Mouse (Mus musculus) embryonic facial prominence, embryonic 11.5 days (tissue): Measurements from ENCODE around the gene Rer1. TPM values are rescaled to one million over a fixed set of nuclear protein-coding genes. Genes with fewer than 3 reads are reported as not detected.

Experiments used
- ATAC-seq: fragments of 200-750 bp; cut with Nextera tagmentation; replicated peaks from 2 replicates; pipeline ENCODE4 v1.8.0; 2017; ENCODE audit warnings: low read depth; ENCODE audit not compliant: insufficient number of reproducible peaks, low FRiP score, low TSS enrichment
- DNase-seq: peaks from one replicate; pipeline ENCODE4 v3.0.0-alpha.2; 2015; ENCODE audit warnings: low spot score
- H3K27ac ChIP-seq: fragments of 300-500 bp; sonication (generic); replicated peaks from 2 replicates; pipeline ENCODE4 v1.5.1; 2014; ENCODE audit warnings: mild to moderate bottlenecking, low read depth, low read length, control low read depth
- H3K27me3 ChIP-seq: fragments of 300-500 bp; sonication (generic); 2 replicates; pipeline ENCODE4 v1.6.1; 2014; ENCODE audit warnings: mild to moderate bottlenecking, low read length, moderate library complexity, mixed read lengths; ENCODE audit not compliant: control insufficient read depth, insufficient read depth
- H3K36me3 ChIP-seq: fragments of 300-500 bp; sonication (generic); replicated peaks from 2 replicates; pipeline ENCODE4 v1.6.1; 2014; ENCODE audit warnings: low read depth, mild to moderate bottlenecking, low read length, moderate library complexity, mixed read lengths; ENCODE audit not compliant: control insufficient read depth, insufficient read depth
- H3K4me1 ChIP-seq: fragments of 300-500 bp; sonication (generic); 2 replicates; pipeline ENCODE4 v1.6.1; 2014; ENCODE audit warnings: low read length, mixed read lengths; ENCODE audit not compliant: control insufficient read depth, insufficient read depth
- H3K4me2 ChIP-seq: fragments of 300-500 bp; sonication (generic); 2 replicates; pipeline ENCODE4 v1.6.1; 2014; ENCODE audit warnings: low read depth, mild to moderate bottlenecking, control low read depth, low read length, moderate library complexity
- H3K4me3 ChIP-seq: fragments of 300-500 bp; sonication (generic); 2 replicates; pipeline ENCODE4 v1.5.1; 2014; ENCODE audit warnings: low read depth, low read length, control low read depth
- H3K9ac ChIP-seq: fragments of 300-500 bp; sonication (generic); replicated peaks from 2 replicates; pipeline ENCODE4 v1.6.1; 2014; ENCODE audit warnings: mild to moderate bottlenecking, control low read depth, low read length
- H3K9me3 ChIP-seq: fragments of 300-500 bp; sonication (generic); replicated peaks from 2 replicates; pipeline ENCODE4 v1.6.1; 2016; ENCODE audit warnings: mild to moderate bottlenecking, low read length, inconsistent platforms, mixed read lengths; ENCODE audit not compliant: control insufficient read depth
- WGBS: fragments of 180-500 bp; shearing (Covaris S2); extraction: QIAGEN DNeasy Blood & Tissue Kit; methylation state at CpG from one replicate; pipeline ENCODE4 v1.1.7; 2014; 5-methylcytosine and 5-hydroxymethylcytosine counted together
- polyA plus RNA-seq: library from polyadenylated mRNA; unstranded; fragments of >200 nt; fragmentation: Nextera tagmentation; extraction: Ambion mirVana; gene quantifications from 2 replicates; pipeline ENCODE4 v1.2.1, GENCODE M21; 2014

The Rer1 gene
- polyA plus RNA-seq: 164 and 173 TPM in 2 replicates

GRCm38 (mm10) chr4:155086108-155087024, at the start of gene Rer1, which contains the start of gene Morn1:
TSS of gene Rer1 (minus strand) at chr4:155086382.
TSS of gene Morn1 (plus strand) at chr4:155086577.
- no peaks in the 10 kb centered on the region for H3K36me3 ChIP-seq
- no peaks in the 10 kb centered on the region for H3K9me3 ChIP-seq
- peak; percentile 96 for ATAC-seq
- peak within 1 kb of the TSS; percentile 86 for H3K27ac ChIP-seq
- peak within 1 kb of the TSS; percentile 87 for H3K4me3 ChIP-seq
- peak within 1 kb of the TSS; percentile 83 for H3K4me2 ChIP-seq
- H3K27me3 ChIP-seq: no peaks in the 10 kb centered on the region
- 0 out of 2 replicates have a peak, but pooled peaks cover 2% of the 10 kb centered on the region for H3K4me1 ChIP-seq
- under 1% methylated on average over 85 of the region's 85 CpGs for WGBS
- peak within 1 kb of the TSS; percentile 87 for H3K9ac ChIP-seq
- DNase-seq: peak; percentile 100

GRCm38 (mm10) chr4:155134686-155135172, 48.5 kb upstream of the Rer1 start:
- Histone ChIP-seq H3K9ac (no peak overlapping the region), H3K9me3 (no peaks in the 10 kb centered on the region), H3K4me2 (no peak overlapping the region), H3K27ac (no peak overlapping the region; the same call in 1 of the 2 replicates), H3K4me1 (peaks cover 15% of the 10 kb centered on the region), H3K27me3 (no peaks in the 10 kb centered on the region), H3K4me3 (no peak overlapping the region), H3K36me3 (no peaks in the 10 kb centered on the region)
- no peak; the same call in 1 of the 2 replicates for ATAC-seq
- no peak for DNase-seq
- WGBS: 79% methylated on average over 7 of the region's 7 CpGs

- H3K4me1 ChIP-seq: peaks cover 15% of the 10 kb centered on the region
- no peaks in the 10 kb centered on the region for H3K9me3 ChIP-seq
- peak overlapping the region; percentile 16 for H3K4me2 ChIP-seq
- DNase-seq (peak; percentile 69), ATAC-seq (peak; percentile 45; the same call in 1 of the 2 replicates)
- H3K27ac ChIP-seq: peak overlapping the region; percentile 56
- H3K4me3 ChIP-seq: no peak overlapping the region
- H3K36me3 ChIP-seq: no peaks in the 10 kb centered on the region
- WGBS: 18% methylated on average over 20 of the region's 20 CpGs
- peak overlapping the region; percentile 6; the same call in 1 of the 2 replicates for H3K9ac ChIP-seq
- no peaks in the 10 kb centered on the region for H3K27me3 ChIP-seq
Measured at GRCm38 (mm10) chr4:155133658-155134417, 47.7 kb upstream of the Rer1 start.

GRCm38 (mm10) chr4:155133188-155133587, 47.0 kb upstream of the Rer1 start:
- Histone ChIP-seq H3K4me1 (peaks cover 15% of the 10 kb centered on the region), H3K9me3 (no peaks in the 10 kb centered on the region), H3K27ac (peak overlapping the region; percentile 56), H3K27me3 (no peaks in the 10 kb centered on the region), H3K4me2 (no peak overlapping the region), H3K4me3 (no peak overlapping the region), H3K9ac (no peak overlapping the region), H3K36me3 (no peaks in the 10 kb centered on the region)
- ATAC-seq: no peak
- no peak for DNase-seq
- WGBS: 32% methylated on average over 3 of the region's 3 CpGs

GRCm38 (mm10) chr4:155130616-155131015, 44.4 kb upstream of the Rer1 start:
- Histone ChIP-seq H3K9me3 (no peaks in the 10 kb centered on the region), H3K4me3 (no peak overlapping the region), H3K4me1 (peaks cover 15% of the 10 kb centered on the region), H3K9ac (no peak overlapping the region), H3K36me3 (no peaks in the 10 kb centered on the region), H3K4me2 (no peak overlapping the region), H3K27ac (no peak overlapping the region), H3K27me3 (no peaks in the 10 kb centered on the region)
- DNase-seq (no peak), ATAC-seq (no peak)
- 60% methylated on average over 7 of the region's 7 CpGs for WGBS

- ATAC-seq (no peak), DNase-seq (no peak)
- peaks cover 15% of the 10 kb centered on the region for H3K4me1 ChIP-seq
Measured at GRCm38 (mm10) chr4:155129996-155130395, 43.8 kb upstream of the Rer1 start.

GRCm38 (mm10) chr4:155129132-155129917, 43.1 kb upstream of the Rer1 start:
- H3K4me1 ChIP-seq: peaks cover 11% of the 10 kb centered on the region
- H3K4me2 ChIP-seq: no peak overlapping the region
- no peaks in the 10 kb centered on the region for H3K9me3 ChIP-seq
- no peak for DNase-seq
- H3K9ac ChIP-seq: no peak overlapping the region
- H3K4me3 ChIP-seq: no peak overlapping the region
- H3K27me3 ChIP-seq: no peaks in the 10 kb centered on the region
- 92% methylated on average over 10 of the region's 10 CpGs for WGBS
- H3K36me3 ChIP-seq: no peaks in the 10 kb centered on the region
- no peak overlapping the region for H3K27ac ChIP-seq
- no peak for ATAC-seq

More at GRCm38 (mm10) chr4:155129996-155130395, 43.8 kb upstream of the Rer1 start:
- Histone ChIP-seq H3K4me3 (no peak overlapping the region), H3K9ac (peak overlapping the region; percentile 25; the same call in 1 of the 2 replicates), H3K4me2 (no peak overlapping the region), H3K27ac (no peak overlapping the region), H3K27me3 (no peaks in the 10 kb centered on the region), H3K9me3 (no peaks in the 10 kb centered on the region), H3K36me3 (no peaks in the 10 kb centered on the region)
- WGBS: 83% methylated on average over 14 of the region's 14 CpGs
